Mouse (Mus musculus) splenic B cell, adult 2 months (primary cell): Measurements from ENCODE around the gene Slco3a1.

Experiments
- DNase-seq: peaks from one replicate; pipeline ENCODE4 v3.0.0-alpha.2; 2011; ENCODE audit warnings: low read depth, low spot score
- H3K27me3 ChIP-seq: 2 replicates; pipeline ENCODE4 v1.6.1; 2012; ENCODE audit warnings: mild to moderate bottlenecking, low read length, moderate library complexity, mixed read lengths; ENCODE audit not compliant: control insufficient read depth, poor library complexity, insufficient read depth, severe bottlenecking
- H3K36me3 ChIP-seq: 2 replicates; pipeline ENCODE4 v1.6.1; 2012; ENCODE audit warnings: mild to moderate bottlenecking, low read length, moderate library complexity, mixed read lengths; ENCODE audit not compliant: control insufficient read depth, poor library complexity, insufficient read depth, severe bottlenecking

The Slco3a1 gene

DNA sequence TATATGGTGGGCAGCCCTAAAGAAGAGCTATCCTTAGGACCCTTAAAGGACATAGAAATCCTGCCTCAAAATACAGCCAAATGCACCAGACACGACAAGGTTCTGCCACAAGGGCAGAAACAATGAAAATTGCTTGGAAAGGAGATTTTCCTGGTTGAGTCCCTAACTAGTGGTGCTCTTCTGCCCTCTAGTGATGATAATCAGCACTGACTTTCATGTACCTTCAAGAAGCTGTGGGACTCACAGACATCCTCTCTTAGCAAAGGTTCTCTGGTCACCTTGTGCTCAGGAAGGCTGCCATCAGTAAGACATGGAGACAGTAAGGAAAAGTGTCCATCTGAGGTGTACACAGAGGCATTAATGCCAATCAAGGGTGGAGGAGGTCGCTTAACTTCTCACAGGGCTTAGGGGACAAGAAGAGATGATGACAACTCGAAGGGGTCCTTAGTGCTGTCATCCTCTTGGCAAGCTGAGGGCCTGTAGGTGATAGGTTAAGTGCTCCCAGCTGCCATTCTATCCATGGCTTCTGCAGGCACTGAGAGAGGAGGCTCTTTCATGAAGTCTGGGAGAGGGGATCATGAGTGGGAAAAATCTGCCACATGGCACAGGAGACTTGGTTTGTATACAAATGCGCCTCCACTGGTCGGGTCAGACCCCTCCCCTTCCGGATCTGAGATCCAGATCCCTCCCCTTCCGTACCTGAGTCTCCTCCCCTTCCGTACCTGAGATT lies 199.9 kb downstream of the Slco3a1 start:
- H3K36me3 ChIP-seq, result no peaks in the 10 kb centered on the region
- H3K27me3 ChIP-seq, result no peaks in the 10 kb centered on the region; the same call in 1 of the 2 replicates
- peak; percentile 32 for DNase-seq

DNA sequence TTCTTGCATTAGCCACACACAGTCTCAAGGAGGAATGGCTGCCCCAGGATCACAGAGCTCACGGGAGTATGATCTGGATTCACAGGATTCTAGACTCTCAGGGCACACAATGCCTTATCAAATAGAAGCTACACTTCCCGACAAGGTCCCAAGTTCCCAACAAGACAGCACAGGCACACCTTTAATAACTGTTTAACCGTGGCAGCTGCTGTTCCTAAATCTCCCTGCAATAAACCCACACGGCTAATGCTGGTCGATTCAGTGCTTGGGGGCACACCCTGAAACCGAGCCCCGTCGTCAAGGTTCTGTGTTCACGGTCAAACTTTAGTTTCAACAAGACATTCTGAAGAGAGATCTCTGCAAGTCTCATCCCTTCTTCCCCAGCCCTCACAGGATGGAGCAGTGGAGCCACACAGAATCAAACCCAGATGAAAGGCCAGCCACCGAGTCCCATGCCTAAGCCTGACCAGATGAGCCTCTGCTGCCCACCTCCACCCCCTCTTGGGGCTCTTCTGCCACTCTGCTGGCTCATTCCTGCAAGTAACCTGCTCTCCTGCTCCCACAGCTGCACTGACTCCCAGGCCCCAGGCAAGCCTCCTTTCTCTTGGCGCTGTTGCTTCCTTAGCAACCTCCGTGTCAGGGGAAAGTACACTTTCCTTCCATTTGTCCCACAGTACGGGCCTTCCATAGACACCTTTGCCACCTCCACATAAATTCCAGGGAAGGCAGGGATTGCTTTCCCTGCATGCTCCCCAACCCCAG lies 200.7 kb downstream of the Slco3a1 start:
- Histone ChIP-seq H3K27me3 (no peaks in the 10 kb centered on the region; the same call in 1 of the 2 replicates), H3K36me3 (no peaks in the 10 kb centered on the region)
- DNase-seq, result no peak

DNA sequence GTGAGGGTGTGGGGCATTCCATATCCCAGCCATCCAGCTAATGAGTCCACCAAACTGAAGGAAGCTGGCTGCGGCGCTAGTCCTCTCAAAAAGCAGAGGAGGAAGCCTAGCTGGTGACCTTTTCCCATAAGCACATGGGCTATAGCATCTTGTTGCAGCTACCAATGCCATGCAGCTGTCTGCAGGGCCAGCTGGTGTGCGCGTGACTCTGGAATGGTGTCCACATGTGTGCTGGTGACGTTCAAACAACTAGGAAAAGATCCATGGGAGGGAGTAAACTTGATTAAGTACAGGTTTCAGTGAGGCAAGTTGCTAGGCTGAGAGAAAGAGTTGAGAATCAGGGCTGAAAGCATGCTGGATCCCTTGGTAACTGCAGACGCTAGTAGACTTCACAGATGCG lies 201.3 kb downstream of the Slco3a1 start:
- no peak for DNase-seq
- H3K27me3 ChIP-seq, result no peaks in the 10 kb centered on the region; the same call in 1 of the 2 replicates
- no peaks in the 10 kb centered on the region for H3K36me3 ChIP-seq

DNA sequence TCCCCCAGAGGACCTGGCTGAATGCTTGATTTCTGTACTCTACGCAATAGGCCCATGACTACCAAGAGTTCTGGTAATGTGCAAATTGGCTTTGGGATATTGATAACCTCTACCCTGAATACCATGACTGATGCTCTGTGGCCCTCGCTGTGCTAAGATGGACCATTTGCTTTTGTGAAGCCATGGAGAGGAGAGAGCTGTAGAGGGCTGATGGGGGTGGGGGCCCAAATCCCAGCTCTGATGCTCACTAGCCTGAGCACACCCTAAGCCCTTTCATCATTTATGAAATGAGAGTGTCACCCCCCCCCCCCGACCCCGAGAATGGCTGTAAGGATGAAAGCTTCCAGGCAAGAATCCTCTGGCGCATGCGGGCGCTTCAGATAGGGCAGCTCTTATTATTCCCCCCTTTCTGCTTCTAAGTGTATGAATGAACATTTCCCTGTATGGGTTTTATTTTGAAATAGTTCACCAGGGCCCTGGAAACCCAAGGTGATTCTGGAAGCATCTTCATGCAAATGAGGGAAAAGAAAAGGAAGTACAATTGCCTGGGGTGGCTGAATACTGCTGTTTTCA lies 206.2 kb downstream of the Slco3a1 start:
- Histone ChIP-seq H3K27me3 (no peaks in the 10 kb centered on the region), H3K36me3 (no peaks in the 10 kb centered on the region)
- no peak for DNase-seq

DNA sequence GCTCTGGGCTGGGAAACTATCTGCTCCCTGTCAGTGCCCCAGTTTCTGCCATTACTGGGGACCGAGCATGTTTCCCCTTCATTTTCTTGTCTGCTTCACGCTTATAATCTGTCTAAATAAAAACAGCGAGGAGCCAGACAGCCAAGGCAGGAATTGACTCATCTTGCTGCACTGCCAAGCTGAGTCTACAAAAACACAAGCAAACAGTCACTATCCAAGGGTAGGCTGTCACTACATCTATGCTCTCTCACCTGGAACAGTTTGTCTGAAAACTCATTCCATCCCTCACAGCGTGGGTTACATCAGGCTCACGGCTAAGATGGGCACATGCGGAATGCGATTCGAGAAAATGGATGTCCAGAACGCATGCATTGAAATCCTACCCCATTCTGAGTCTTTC lies 207.6 kb downstream of the Slco3a1 start:
- Histone ChIP-seq H3K27me3 (no peaks in the 10 kb centered on the region), H3K36me3 (no peaks in the 10 kb centered on the region)
- DNase-seq, result no peak

DNA sequence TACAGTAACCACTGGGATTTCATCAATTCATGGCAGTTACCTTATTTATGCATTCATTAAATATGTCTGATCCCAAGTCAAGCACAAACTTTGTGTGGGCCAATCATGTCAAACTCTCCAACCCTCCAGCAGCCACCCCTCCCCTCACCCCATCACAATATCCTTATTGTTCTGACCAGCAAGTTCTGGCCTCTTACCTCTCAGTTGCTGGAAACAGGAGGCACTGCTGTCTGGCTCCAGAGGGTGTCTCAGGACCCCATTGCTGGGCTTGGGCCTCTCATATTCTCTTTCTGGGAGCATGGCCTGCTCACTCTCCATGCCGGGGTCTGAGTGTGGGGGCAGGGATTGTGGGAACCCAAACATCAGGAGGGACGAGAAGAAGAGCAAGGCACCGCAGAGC lies 208.1 kb downstream of the Slco3a1 start:
- DNase-seq, result no peak
- no peaks in the 10 kb centered on the region for H3K27me3 ChIP-seq
- no peaks in the 10 kb centered on the region for H3K36me3 ChIP-seq

DNA sequence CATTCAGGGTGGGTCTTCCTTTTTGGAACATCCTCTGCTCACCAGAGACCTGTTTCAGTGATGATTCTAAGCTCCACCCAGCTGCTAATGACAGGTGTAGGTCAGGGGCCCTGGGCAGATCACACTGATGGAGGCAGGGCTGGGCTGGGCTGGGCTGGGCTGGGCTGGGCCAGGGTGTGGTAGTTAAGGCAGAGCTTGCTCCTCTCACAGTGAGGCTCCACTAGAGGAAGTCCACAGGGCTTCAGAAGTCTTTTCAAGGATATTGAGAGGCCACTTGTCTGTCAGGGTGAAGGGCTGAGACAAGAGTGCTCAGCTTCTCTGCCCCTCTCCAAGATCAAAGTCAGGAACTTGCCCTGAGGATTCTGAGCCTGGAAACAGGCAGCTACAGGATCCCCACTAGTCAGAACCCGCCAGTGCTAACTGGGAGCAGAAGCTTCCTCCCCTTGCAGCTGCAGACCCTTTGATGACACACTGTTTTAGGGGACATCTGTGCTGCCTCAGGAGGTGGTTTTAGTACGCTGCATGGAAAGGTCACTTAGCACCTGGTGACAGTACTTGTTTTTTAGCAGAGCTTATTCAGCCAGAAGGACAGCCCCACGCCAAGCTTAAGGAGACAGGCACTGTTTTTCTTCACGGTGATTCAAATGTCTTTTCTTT lies 213.3 kb downstream of the Slco3a1 start:
- DNase-seq, result no peak
- Histone ChIP-seq H3K27me3 (no peaks in the 10 kb centered on the region), H3K36me3 (no peaks in the 10 kb centered on the region)

DNA sequence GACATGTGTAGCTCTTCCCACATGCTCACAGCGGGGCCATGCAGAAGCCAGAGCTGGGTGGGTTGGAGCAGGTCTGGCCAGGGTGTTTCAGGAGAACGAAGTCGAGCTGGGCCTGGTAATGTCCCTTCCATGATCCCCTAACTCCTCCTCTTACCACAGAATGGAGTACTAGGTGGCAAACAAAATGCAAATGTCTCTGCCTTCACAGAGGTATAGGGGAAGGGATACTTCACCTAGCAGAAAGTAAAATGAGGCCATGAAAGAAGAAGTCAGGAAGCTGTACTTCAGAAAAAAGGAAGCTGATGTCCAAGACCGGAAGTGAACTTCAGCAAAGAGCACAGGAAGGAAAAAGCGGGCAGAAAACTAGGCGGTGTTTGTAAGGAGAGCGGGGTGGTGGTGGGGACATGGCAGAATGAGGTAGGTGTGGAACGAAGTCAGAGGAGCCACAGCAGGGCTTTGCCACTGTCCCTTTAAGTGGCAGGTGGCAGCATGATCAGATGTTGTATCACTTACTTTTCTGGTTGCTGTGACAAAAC lies 214.1 kb downstream of the Slco3a1 start:
- DNase-seq, result peak; percentile 2
- H3K27me3 ChIP-seq, result no peaks in the 10 kb centered on the region
- H3K36me3 ChIP-seq, result no peaks in the 10 kb centered on the region

DNA sequence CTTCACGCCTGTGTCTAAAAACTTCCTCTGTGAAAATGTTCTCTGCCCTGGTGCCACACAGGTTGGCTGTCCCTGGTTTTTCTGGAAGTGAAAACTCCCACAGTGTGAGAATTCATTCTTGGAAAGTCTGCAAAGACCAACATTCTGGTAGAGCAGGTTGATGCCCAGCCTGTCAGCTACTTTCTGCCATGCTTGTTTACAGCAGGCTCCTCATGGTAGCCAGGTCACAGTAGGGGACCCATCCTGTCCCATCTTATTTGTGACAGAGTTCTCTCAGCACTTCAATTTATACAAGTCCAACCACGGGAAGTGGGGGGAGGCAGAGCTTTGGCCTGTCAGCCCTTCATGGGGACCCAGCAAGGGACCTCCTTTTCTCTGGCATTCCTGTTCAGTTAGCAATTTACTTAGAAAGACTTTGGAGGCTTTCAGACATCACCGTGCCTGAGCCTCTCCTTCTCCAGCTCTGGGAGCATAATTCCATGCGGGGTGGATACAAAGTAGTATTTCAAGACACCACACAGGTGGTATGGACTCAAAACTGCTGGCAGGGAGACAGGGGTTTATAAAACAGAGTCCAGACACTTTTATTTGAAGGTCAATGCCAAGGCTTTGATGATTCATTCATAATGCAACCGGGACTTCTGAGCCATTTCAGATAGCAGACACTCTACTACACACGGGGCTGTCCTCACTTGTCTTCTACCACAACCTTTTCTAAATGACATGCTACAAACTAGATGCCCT lies 216.7 kb downstream of the Slco3a1 start:
- no peak for DNase-seq
- Histone ChIP-seq H3K36me3 (no peaks in the 10 kb centered on the region), H3K27me3 (no peaks in the 10 kb centered on the region)

DNA sequence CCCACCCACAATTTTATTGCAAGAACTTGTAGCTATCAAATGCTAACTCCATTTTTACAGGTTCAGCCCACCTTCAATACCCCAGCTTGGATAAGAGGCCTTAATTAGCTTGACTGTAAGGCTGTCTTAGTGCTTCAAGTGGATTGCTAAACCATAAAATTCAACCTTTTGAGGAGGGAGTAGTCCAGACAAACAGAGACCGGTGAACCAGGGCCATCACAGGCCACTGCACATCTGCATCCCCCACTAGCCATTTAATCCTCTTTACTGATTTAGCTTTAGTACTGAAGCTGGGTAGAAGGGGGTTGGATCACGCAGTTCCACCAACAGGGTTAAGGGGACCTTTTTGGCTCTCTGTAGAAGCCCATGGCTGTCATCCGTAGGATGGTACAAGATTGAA lies 222.3 kb downstream of the Slco3a1 start:
- no peak for DNase-seq
- H3K36me3 ChIP-seq, result no peaks in the 10 kb centered on the region
- H3K27me3 ChIP-seq, result no peaks in the 10 kb centered on the region

DNA sequence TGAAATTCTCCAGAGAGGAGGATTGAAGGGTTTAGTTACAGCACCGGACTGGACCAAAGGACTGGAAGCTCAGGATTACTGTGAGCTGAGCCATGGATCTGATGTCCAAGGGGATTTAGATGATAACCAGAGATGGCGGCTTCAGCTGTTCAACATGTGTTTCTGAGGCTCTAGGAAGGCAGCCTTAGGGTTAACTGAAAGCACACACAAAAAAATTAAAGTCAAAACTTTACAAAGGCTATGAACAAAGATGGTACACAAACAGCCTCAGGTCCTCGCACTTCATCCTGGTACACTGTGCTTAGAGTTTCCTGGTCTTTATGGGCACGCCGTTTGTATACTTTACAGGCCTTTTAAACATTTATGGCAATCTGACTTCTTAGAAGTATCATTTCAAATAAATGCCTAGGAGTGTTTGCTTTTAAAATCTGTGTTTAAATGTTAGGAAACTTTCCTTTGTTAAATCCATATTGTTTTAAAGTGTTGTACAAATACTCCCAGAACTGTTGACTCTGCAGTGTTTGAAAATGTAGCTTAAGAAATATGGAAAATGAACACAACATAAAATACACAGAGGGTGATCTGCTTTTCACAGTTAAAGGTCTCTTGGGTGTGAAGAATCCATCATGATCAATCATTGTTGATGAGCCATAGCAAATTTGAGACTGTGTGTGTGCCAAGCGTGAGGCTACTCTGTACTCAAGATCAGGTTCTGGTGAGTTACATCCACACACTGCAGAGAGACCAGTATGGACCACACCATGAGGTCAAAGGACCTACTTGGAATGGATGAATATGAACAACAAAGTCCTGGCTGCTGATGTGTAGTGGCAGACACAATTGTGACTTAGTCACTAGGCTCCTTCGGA lies 223.5 kb downstream of the Slco3a1 start:
- Histone ChIP-seq H3K27me3 (no peaks in the 10 kb centered on the region), H3K36me3 (no peaks in the 10 kb centered on the region)
- no peak for DNase-seq

DNA sequence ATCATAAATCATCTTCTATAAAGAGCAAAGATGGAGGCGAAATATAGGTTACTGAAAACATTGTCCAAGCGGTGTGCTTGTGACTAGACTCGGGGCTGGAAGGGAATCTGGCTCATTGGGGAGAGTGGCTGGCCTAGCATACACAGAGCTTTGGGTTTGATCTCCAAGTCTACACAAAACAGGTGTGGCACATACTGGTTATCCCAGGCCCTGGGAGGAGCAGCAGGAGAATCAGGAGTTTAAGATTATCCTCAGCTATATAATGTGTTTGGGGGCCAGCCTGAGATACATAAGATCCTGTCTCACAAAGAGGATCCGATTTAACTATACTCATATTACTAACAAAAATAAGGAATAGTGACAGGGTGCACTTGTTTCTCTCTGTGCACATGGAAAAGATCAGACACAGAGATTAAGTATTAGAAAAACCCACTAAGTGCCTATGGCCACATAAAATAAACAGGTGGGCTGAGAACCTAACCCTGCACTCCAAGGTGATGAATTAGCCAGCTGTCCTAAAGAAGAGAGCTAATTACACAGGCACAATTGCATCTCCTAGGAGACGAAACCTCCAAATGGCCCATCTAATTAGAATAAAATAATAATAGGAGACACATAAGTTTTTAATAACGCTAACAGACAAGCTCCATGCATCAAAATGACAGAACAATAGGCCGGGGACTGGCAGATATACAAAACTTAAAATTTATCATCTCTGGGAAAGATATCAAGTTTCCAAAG lies 224.3 kb downstream of the Slco3a1 start:
- H3K36me3 ChIP-seq, result no peaks in the 10 kb centered on the region
- no peaks in the 10 kb centered on the region for H3K27me3 ChIP-seq
- no peak for DNase-seq

DNA sequence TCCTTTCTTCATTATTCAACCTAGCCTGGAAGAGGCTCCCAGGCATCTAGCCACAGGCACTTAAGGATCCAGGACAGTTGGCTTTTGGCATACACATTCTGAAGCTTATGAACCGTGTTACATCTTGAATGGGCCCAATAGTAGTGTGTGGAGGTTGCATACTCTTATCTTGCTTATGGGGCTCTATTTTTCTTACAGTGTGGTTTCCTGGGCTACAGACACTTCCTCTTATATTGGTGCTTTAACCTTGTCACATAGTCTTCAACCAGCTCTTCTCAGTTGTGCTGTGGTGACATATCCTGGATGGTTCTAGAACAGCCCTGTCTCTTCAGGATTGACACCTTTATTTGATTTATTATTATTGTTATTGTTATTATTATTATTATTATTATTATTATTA lies 225.6 kb downstream of the Slco3a1 start:
- Histone ChIP-seq H3K36me3 (no peaks in the 10 kb centered on the region), H3K27me3 (no peaks in the 10 kb centered on the region)
- DNase-seq, result no peak
